Mouse (Mus musculus): ENCODE measurements around the gene Ick. TPM values are rescaled to one million over a fixed set of nuclear protein-coding genes. Genes with fewer than 3 reads are reported as not detected.
"Not testable (repeated sequence)": the region's sequence is repeated elsewhere in the genome, so short reads cannot be mapped to it uniquely, and the experiment has no call there.

Ick gene
- polyA plus RNA-seq (2015; fragmentation: Nextera tagmentation; extraction: Ambion mirVana), result 21.9 and 22.8 TPM in 2 replicates

- DNase-seq (ENCODE audit: low spot score) (peak; percentile 98), ATAC-seq (replicated peaks; ENCODE audit: low FRiP score, low read depth) (peak; percentile 89)
- no peaks in the 10 kb centered on the region for H3K9me3 ChIP-seq (replicated peaks; ENCODE audit: low read length)
- peaks cover 15% of the 10 kb centered on the region; the same call in 1 of the 2 replicates for H3K4me1 ChIP-seq (replicated peaks; ENCODE audit: insufficient read depth, low read length)
- TF ChIP-seq CTCF (IDR thresholded peaks at IDR 0.05; ENCODE audit: low read depth), result no peak
- peak within 1 kb of the TSS; percentile 92 for H3K9ac ChIP-seq (ENCODE audit: low read depth, low read length)
- H3K27ac ChIP-seq, result peak within 1 kb of the TSS; percentile 98
- H3K4me2 ChIP-seq (ENCODE audit: low read length), result peak within 1 kb of the TSS; percentile 83
- peak within 1 kb of the TSS; percentile 85 for H3K4me3 ChIP-seq (replicated peaks; ENCODE audit: low read depth, low read length)
- WGBS, result 0% methylated on average over 20 of the region's 20 CpGs
- H3K36me3 ChIP-seq (ENCODE audit: insufficient read depth, low read length), result no peaks in the 10 kb centered on the region
- H3K27me3 ChIP-seq (ENCODE audit: insufficient read depth, low read length), result no peaks in the 10 kb centered on the region
Measured at GRCm38 (mm10) chr9:78108796-78109239, at the start of gene Ick, which contains the start of gene Fbxo9. TSS of gene Ick (plus strand) at chr9:78109192. TSS of gene Fbxo9 (minus strand) at chr9:78109065.

- no peak overlapping the region for H3K9ac ChIP-seq (ENCODE audit: low read depth, low read length)
- ATAC-seq (replicated peaks; ENCODE audit: low FRiP score, low read depth), result no peak
- no peak overlapping the region for H3K4me3 ChIP-seq (replicated peaks; ENCODE audit: low read depth, low read length)
- WGBS, result 68% methylated on average over 16 of the region's 16 CpGs
- no peaks in the 10 kb centered on the region for H3K9me3 ChIP-seq (replicated peaks; ENCODE audit: low read length)
- no peaks in the 10 kb centered on the region for H3K27me3 ChIP-seq (ENCODE audit: insufficient read depth, low read length)
- no peaks in the 10 kb centered on the region for H3K36me3 ChIP-seq (ENCODE audit: insufficient read depth, low read length)
- H3K27ac ChIP-seq, result no peak overlapping the region
- no peak overlapping the region for H3K4me2 ChIP-seq (ENCODE audit: low read length)
- TF ChIP-seq CTCF (IDR thresholded peaks at IDR 0.05; ENCODE audit: low read depth), result no peak
- H3K4me1 ChIP-seq (replicated peaks; ENCODE audit: insufficient read depth, low read length), result no peaks in the 10 kb centered on the region
- no peak for DNase-seq (ENCODE audit: low spot score)
Measured at GRCm38 (mm10) chr9:78059525-78060120, 49.4 kb upstream of the Ick start.

- H3K27me3 ChIP-seq (ENCODE audit: insufficient read depth, low read length), result no peaks in the 10 kb centered on the region
- DNase-seq (ENCODE audit: low spot score), result no peak
- no peak for TF ChIP-seq CTCF (IDR thresholded peaks at IDR 0.05; ENCODE audit: low read depth)
- H3K27ac ChIP-seq, result no peak overlapping the region
- H3K4me2 ChIP-seq (ENCODE audit: low read length), result no peak overlapping the region
- H3K9me3 ChIP-seq (replicated peaks; ENCODE audit: low read length), result no peaks in the 10 kb centered on the region
- no peak for ATAC-seq (replicated peaks; ENCODE audit: low FRiP score, low read depth)
- H3K4me3 ChIP-seq (replicated peaks; ENCODE audit: low read depth, low read length), result no peak overlapping the region
- H3K9ac ChIP-seq (ENCODE audit: low read depth, low read length), result no peak overlapping the region
- H3K36me3 ChIP-seq (ENCODE audit: insufficient read depth, low read length), result no peaks in the 10 kb centered on the region
- 86% methylated on average over 9 of the region's 9 CpGs for WGBS
- no peaks in the 10 kb centered on the region for H3K4me1 ChIP-seq (replicated peaks; ENCODE audit: insufficient read depth, low read length)
Measured at GRCm38 (mm10) chr9:78062392-78062791, 46.6 kb upstream of the Ick start.

- Histone ChIP-seq H3K4me3 (replicated peaks; ENCODE audit: low read depth, low read length) (no peak overlapping the region), H3K4me1 (replicated peaks; ENCODE audit: insufficient read depth, low read length) (no peaks in the 10 kb centered on the region), H3K27ac (peak overlapping the region; percentile 34; the same call in 1 of the 2 replicates), H3K9me3 (replicated peaks; ENCODE audit: low read length) (no peaks in the 10 kb centered on the region), H3K4me2 (ENCODE audit: low read length) (no peak overlapping the region), H3K27me3 (ENCODE audit: insufficient read depth, low read length) (no peaks in the 10 kb centered on the region), H3K36me3 (ENCODE audit: insufficient read depth, low read length) (no peaks in the 10 kb centered on the region), H3K9ac (ENCODE audit: low read depth, low read length) (no peak overlapping the region)
- TF ChIP-seq CTCF (IDR thresholded peaks at IDR 0.05; ENCODE audit: low read depth), result no peak
- no peak; the same call in 1 of the 2 replicates for ATAC-seq (replicated peaks; ENCODE audit: low FRiP score, low read depth)
- DNase-seq (ENCODE audit: low spot score), result peak; percentile 48
- WGBS, result 46% methylated on average over 10 of the region's 10 CpGs
Measured at GRCm38 (mm10) chr9:78064121-78064520, 44.9 kb upstream of the Ick start.

GRCm38 (mm10) chr9:78070496-78070895 is 38.5 kb upstream of the Ick start:
- TF ChIP-seq CTCF (IDR thresholded peaks at IDR 0.05; ENCODE audit: low read depth), result no peak
- Histone ChIP-seq H3K4me3 (replicated peaks; ENCODE audit: low read depth, low read length) (no peak overlapping the region), H3K36me3 (ENCODE audit: insufficient read depth, low read length) (no peaks in the 10 kb centered on the region), H3K4me1 (replicated peaks; ENCODE audit: insufficient read depth, low read length) (no peaks in the 10 kb centered on the region), H3K9ac (ENCODE audit: low read depth, low read length) (no peak overlapping the region), H3K27ac (no peak overlapping the region), H3K27me3 (ENCODE audit: insufficient read depth, low read length) (no peaks in the 10 kb centered on the region), H3K4me2 (ENCODE audit: low read length) (no peak overlapping the region), H3K9me3 (replicated peaks; ENCODE audit: low read length) (no peaks in the 10 kb centered on the region)
- DNase-seq (ENCODE audit: low spot score) (no peak), ATAC-seq (replicated peaks; ENCODE audit: low FRiP score, low read depth) (no peak)
- 60% methylated on average over 5 of the region's 5 CpGs for WGBS

- H3K27ac ChIP-seq, result no peak overlapping the region
- 88% methylated on average over 4 of the region's 4 CpGs for WGBS
- no peak overlapping the region for H3K9ac ChIP-seq (ENCODE audit: low read depth, low read length)
- no peak for DNase-seq (ENCODE audit: low spot score)
- no peak overlapping the region for H3K4me3 ChIP-seq (replicated peaks; ENCODE audit: low read depth, low read length)
- ATAC-seq (replicated peaks; ENCODE audit: low FRiP score, low read depth), result no peak
- no peaks in the 10 kb centered on the region for H3K9me3 ChIP-seq (replicated peaks; ENCODE audit: low read length)
- no peaks in the 10 kb centered on the region for H3K4me1 ChIP-seq (replicated peaks; ENCODE audit: insufficient read depth, low read length)
- no peaks in the 10 kb centered on the region for H3K36me3 ChIP-seq (ENCODE audit: insufficient read depth, low read length)
- H3K27me3 ChIP-seq (ENCODE audit: insufficient read depth, low read length), result no peaks in the 10 kb centered on the region
- no peak overlapping the region for H3K4me2 ChIP-seq (ENCODE audit: low read length)
- no peak for TF ChIP-seq CTCF (IDR thresholded peaks at IDR 0.05; ENCODE audit: low read depth)
Measured at GRCm38 (mm10) chr9:78071626-78072025, 37.4 kb upstream of the Ick start.

- ATAC-seq (replicated peaks; ENCODE audit: low FRiP score, low read depth); H3K27ac ChIP-seq; H3K36me3 ChIP-seq (ENCODE audit: insufficient read depth, low read length); H3K4me2 ChIP-seq (ENCODE audit: low read length); H3K9me3 ChIP-seq (replicated peaks; ENCODE audit: low read length); H3K4me3 ChIP-seq (replicated peaks; ENCODE audit: low read depth, low read length); H3K4me1 ChIP-seq (replicated peaks; ENCODE audit: insufficient read depth, low read length); H3K9ac ChIP-seq (ENCODE audit: low read depth, low read length); H3K27me3 ChIP-seq (ENCODE audit: insufficient read depth, low read length); DNase-seq (ENCODE audit: low spot score): not testable (repeated sequence)
- WGBS, result 89% methylated on average over 3 of the region's 3 CpGs
Measured at GRCm38 (mm10) chr9:78073291-78073690, 35.7 kb upstream of the Ick start.
